Mouse (Mus musculus) limb, embryonic 11.5 days (tissue): ENCODE results near the gene Frk. TPM values are rescaled to one million over a fixed set of nuclear protein-coding genes. Genes with fewer than 3 reads are reported as not detected.
"Not testable (repeated sequence)": the region's sequence is repeated elsewhere in the genome, so short reads cannot be mapped to it uniquely, and the experiment has no call there.

Source experiments
- ATAC-seq: fragments of 200-750 bp; cut with Nextera tagmentation; 2 replicates; pipeline ENCODE4 v1.8.0; 2017; ENCODE audit warnings: low read depth; ENCODE audit not compliant: insufficient number of reproducible peaks, low FRiP score, low TSS enrichment
- DNase-seq: peaks from one replicate; pipeline ENCODE4 v3.0.0-alpha.2; 2015; ENCODE audit warnings: low spot score
- H3K27ac ChIP-seq: fragments of 300-500 bp; sonication (generic); replicated peaks from 2 replicates; pipeline ENCODE4 v1.5.1; 2014; ENCODE audit warnings: low read depth, mild to moderate bottlenecking, low read length
- H3K27me3 ChIP-seq: fragments of 300-500 bp; sonication (generic); 2 replicates; pipeline ENCODE4 v1.6.1; 2014; ENCODE audit warnings: mild to moderate bottlenecking, low read length, mixed read lengths; ENCODE audit not compliant: control insufficient read depth, insufficient read depth
- H3K36me3 ChIP-seq: fragments of 300-500 bp; sonication (generic); 2 replicates; pipeline ENCODE4 v1.6.1; 2014; ENCODE audit warnings: mild to moderate bottlenecking, low read length, moderate library complexity, mixed read lengths; ENCODE audit not compliant: control insufficient read depth, insufficient read depth
- H3K4me1 ChIP-seq: fragments of 300-500 bp; sonication (generic); 2 replicates; pipeline ENCODE4 v1.6.1; 2014; ENCODE audit warnings: low read length, mixed read lengths; ENCODE audit not compliant: control insufficient read depth, insufficient read depth
- H3K4me2 ChIP-seq: fragments of 300-500 bp; sonication (generic); 2 replicates; pipeline ENCODE4 v1.6.1; 2014; ENCODE audit warnings: low read depth, mild to moderate bottlenecking, moderate library complexity; ENCODE audit not compliant: severe bottlenecking
- H3K4me3 ChIP-seq: fragments of 300-500 bp; sonication (generic); 2 replicates; pipeline ENCODE4 v1.5.1; 2014; ENCODE audit warnings: low read depth, low read length
- H3K9ac ChIP-seq: fragments of 300-500 bp; sonication (generic); 2 replicates; pipeline ENCODE4 v1.6.1; 2014; ENCODE audit warnings: mild to moderate bottlenecking, low read length
- H3K9me3 ChIP-seq: fragments of 300-500 bp; sonication (generic); 2 replicates; pipeline ENCODE4 v1.6.1; 2016; ENCODE audit warnings: low read length; ENCODE audit not compliant: control insufficient read depth
- WGBS: fragments of 180-500 bp; shearing (Covaris S2); extraction: QIAGEN DNeasy Blood & Tissue Kit; methylation state at CpG from one replicate; pipeline ENCODE4 v1.1.7; 2014; 5-methylcytosine and 5-hydroxymethylcytosine counted together
- polyA plus RNA-seq: library from polyadenylated mRNA; unstranded; fragments of >200 nt; fragmentation: Nextera tagmentation; extraction: Ambion mirVana; gene quantifications from 2 replicates; pipeline ENCODE4 v1.2.1, GENCODE M21; 2014

The Frk gene
- polyA plus RNA-seq, 1 experiment from 2014 or later: 5.3 TPM

DNA sequence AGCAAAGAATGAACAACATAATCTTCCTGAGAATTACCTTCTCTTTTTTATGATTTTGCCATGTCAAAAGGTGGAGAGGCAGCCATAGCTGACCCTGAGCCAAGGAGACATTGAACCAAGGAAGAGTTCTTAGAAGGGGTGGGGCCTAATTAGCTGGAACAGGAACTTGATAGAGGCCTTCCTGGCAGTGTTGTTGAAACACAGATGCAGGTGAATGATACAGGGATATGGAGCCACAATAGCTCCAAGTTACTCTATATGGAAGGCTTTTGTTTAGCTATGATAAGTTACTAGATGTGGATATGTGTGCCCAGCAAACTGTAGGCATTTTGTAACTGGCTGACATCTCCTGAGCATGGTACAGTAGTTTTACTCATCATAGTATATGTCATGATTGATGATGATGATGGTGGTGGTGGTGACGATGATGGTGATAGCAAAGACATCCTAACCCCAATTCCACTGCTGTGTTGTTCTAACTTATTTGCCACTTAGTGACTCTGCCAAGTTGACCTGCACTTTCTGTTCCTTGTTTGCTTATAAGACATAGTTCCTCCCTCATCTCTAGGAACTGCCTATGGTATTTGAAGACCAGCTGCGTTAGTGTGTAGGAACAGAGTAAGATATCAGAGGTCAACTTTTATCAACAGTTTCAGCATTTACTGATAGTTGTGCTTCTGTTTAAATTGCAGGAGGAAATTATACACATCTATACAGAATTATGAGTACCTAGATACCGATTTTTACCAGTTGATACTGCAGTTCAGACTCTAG lies 58.7 kb downstream of the Frk start:
- no peak for DNase-seq
- H3K4me1 ChIP-seq: no peaks in the 10 kb centered on the region
- H3K36me3 ChIP-seq: no peaks in the 10 kb centered on the region
- no peak overlapping the region for H3K4me3 ChIP-seq
- H3K9ac ChIP-seq: no peak overlapping the region
- ATAC-seq: no peak
- no peak overlapping the region for H3K27ac ChIP-seq
- 87% methylated on average over 3 of the region's 3 CpGs for WGBS
- no peak overlapping the region for H3K4me2 ChIP-seq
- H3K27me3 ChIP-seq: no peaks in the 10 kb centered on the region
- H3K9me3 ChIP-seq: no peaks in the 10 kb centered on the region

DNA sequence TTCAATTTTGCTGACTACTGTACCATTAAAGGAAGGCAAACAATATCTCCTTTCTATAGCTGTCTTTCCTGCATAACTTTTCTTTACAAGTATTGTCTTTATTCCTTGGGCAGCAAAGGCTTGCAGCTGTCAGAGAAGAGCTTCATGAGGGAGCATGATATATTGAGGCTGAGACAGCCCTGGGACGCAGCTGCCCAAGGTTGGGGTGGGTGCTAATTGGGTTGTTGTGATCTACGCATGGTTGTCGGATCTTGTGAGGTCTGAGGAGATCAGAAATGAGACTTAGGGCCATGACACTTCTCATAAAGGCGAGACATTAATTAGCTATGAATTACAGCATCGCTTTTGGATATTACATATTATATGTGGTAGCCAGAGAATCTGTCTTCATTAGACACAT lies 67.4 kb downstream of the Frk start:
- H3K4me2 ChIP-seq: no peak overlapping the region
- H3K9ac ChIP-seq: no peak overlapping the region
- H3K27me3 ChIP-seq: no peaks in the 10 kb centered on the region
- no peaks in the 10 kb centered on the region for H3K36me3 ChIP-seq
- H3K4me1 ChIP-seq: no peaks in the 10 kb centered on the region
- 76% methylated on average over 5 of the region's 5 CpGs for WGBS
- no peak overlapping the region for H3K4me3 ChIP-seq
- no peak overlapping the region for H3K27ac ChIP-seq
- no peaks in the 10 kb centered on the region for H3K9me3 ChIP-seq
- DNase-seq (no peak), ATAC-seq (no peak)

DNA sequence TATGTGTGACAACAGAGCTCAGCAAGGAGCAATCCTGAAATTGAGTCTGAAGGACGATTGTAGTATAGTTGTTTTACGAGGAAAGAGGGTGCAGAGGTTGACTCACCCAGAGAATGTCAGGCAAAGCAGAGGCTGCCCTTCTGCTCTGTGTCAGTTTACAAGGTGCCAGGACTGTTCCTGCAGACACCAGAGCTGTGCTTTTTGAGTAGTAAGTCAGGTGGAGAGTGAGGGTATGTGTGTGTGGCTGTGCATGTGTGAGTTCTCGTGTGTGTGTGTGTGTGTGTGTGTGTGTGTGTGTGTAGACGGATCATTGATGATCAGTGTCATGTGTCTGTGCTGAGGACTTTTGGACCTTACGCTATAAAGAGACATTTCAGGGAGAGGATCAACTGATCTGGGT lies 68.4 kb downstream of the Frk start:
- Histone ChIP-seq H3K4me2 (no peak overlapping the region), H3K4me1 (no peaks in the 10 kb centered on the region), H3K36me3 (no peaks in the 10 kb centered on the region), H3K4me3 (no peak overlapping the region), H3K27me3 (no peaks in the 10 kb centered on the region), H3K27ac (no peak overlapping the region), H3K9me3 (no peaks in the 10 kb centered on the region), H3K9ac (no peak overlapping the region)
- 69% methylated on average over 5 of the region's 5 CpGs for WGBS
- no peak for ATAC-seq
- DNase-seq: no peak

DNA sequence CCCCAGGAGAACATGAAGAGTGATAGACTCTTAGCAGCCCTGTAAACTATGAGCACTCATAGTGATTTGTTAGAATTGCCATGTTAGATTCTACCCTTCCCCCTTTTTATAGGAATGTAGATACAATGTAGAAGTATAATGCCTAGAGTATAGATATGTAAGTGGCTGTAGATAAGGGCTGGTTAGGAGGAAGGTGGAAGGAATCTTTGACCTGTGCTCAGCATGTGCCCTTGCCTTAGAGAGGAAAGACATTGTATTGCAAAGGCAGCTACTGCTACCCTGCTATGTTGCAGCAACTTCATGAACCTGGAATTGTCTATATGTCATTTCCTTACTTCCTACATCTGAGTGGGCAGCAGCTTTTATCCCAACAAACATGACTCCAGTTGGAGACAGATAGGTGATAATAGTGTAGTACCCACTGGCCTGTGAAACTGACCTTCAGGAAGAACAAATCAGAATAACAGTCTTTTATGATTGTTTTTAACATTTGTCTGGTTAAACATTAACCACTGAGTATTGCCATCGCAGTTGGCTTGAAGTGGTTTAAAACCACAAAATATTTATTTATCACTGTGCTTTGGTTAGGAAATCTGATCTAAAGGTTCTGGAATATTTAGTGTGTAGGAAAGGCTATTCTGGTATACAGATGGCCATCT lies 80.4 kb downstream of the Frk start:
- H3K4me3 ChIP-seq: no peak overlapping the region
- no peaks in the 10 kb centered on the region for H3K27me3 ChIP-seq
- WGBS: 97% methylated on average over 1 of the region's 1 CpGs
- no peak overlapping the region for H3K4me2 ChIP-seq
- H3K27ac ChIP-seq: no peak overlapping the region
- H3K36me3 ChIP-seq: no peaks in the 10 kb centered on the region
- DNase-seq (no peak), ATAC-seq (no peak)
- H3K4me1 ChIP-seq: no peaks in the 10 kb centered on the region
- H3K9ac ChIP-seq: no peak overlapping the region
- H3K9me3 ChIP-seq: no peaks in the 10 kb centered on the region

DNA sequence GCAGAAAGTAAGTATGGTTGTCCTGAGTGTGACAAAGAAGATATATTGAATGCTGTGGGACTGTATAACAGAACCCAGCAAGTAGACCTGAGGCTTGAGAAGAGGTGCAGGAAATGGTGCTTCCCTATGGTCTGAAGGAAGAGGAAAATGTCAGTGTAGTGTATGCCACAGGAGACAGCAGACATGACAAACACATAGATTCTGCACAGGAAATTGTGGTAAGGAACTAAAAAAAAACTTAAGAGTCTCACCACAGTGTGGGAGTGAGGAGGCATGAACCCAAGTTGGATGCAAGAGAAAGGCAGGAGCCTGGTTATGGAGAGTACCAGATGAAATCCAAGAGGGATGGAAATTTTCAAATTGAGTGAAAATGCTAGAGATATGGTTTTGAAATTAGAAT lies 132.3 kb downstream of the Frk start:
- Histone ChIP-seq H3K9ac (no peak overlapping the region), H3K4me2 (no peak overlapping the region), H3K4me1 (no peaks in the 10 kb centered on the region), H3K36me3 (no peaks in the 10 kb centered on the region), H3K27me3 (no peaks in the 10 kb centered on the region), H3K4me3 (no peak overlapping the region), H3K27ac (no peak overlapping the region), H3K9me3 (no peaks in the 10 kb centered on the region)
- DNase-seq: no peak
- no peak for ATAC-seq

DNA sequence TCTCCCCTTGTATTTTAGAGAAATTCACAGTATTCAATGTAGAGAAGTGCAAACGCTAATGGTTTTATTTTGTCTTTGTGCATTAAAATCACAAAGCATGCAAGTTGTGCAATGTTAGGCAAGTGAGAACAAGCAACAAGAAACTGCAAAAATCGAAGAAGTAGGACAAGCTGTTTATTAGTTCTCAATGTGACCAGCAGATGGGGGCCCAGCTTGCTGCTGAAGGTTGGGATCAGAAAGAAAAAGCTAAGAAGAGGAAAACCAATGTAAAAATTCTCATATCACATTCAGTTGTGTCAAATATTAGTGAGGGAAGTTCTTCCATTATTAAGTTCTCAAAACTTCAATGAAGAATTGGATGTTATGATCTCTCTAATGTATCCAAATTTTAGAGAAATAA lies 134.0 kb downstream of the Frk start:
- Histone ChIP-seq H3K27ac (no peak overlapping the region), H3K27me3 (no peaks in the 10 kb centered on the region), H3K4me2 (no peak overlapping the region), H3K9me3 (no peaks in the 10 kb centered on the region), H3K4me3 (no peak overlapping the region), H3K9ac (no peak overlapping the region), H3K4me1 (no peaks in the 10 kb centered on the region), H3K36me3 (no peaks in the 10 kb centered on the region)
- peak; percentile 22 for DNase-seq
- ATAC-seq: no peak
- 53% methylated on average over 2 of the region's 2 CpGs for WGBS

DNA sequence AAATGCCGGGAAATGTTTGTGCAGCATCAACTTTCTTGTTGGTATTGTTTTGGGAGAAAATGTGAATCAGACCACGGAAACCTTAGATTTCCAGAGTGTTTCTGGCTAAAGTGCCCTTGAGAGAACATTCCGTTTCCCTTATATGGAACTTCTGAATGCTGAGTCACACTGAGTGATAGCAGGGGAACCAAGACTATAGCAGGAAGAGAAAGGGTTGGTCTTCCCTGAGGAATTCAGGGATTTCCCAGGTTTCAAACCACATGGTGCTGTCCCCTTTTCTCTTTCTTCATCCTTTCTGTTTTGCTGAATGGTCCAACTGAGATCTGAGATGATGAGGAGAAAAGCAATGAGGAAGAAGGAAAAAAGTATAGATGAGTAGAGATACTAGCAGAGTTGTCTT lies 135.3 kb downstream of the Frk start:
- H3K27me3 ChIP-seq: no peaks in the 10 kb centered on the region
- no peak overlapping the region for H3K4me3 ChIP-seq
- no peaks in the 10 kb centered on the region for H3K4me1 ChIP-seq
- ATAC-seq (no peak), DNase-seq (no peak)
- H3K9me3 ChIP-seq: no peaks in the 10 kb centered on the region
- no peak overlapping the region for H3K27ac ChIP-seq
- no peaks in the 10 kb centered on the region for H3K36me3 ChIP-seq
- WGBS: 87% methylated on average over 3 of the region's 3 CpGs
- H3K9ac ChIP-seq: no peak overlapping the region
- no peak overlapping the region for H3K4me2 ChIP-seq

DNA sequence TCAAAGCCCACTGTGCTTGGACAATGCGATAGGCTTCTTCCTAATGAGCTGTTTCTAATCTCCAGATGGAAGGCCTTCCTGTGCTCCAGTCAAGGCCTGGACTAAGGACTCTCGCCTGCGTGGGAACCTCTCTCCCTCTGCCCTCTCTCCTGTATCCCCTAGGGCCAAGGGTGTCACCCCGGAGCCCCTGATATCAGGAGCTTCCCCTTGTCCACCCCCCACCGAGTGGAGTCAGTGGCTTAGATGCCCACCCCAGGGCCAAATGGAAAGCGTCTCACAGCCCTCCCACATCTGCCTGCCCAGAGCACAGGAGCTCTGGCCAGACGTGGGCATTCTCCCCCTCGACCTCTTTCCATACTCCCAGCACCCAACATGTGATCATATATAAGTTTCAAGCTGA lies 137.3 kb downstream of the Frk start:
- not testable (repeated sequence) for ATAC-seq, H3K4me1 ChIP-seq, H3K4me3 ChIP-seq, H3K9ac ChIP-seq, H3K4me2 ChIP-seq, H3K9me3 ChIP-seq, DNase-seq, H3K27ac ChIP-seq, H3K27me3 ChIP-seq, H3K36me3 ChIP-seq
- 84% methylated on average over 8 of the region's 8 CpGs for WGBS
